Mouse (Mus musculus) yolk sac, embryonic 10.5 days (tissue): ENCODE results near the gene Ppl.

Source experiments
- DNase-seq: peaks from one replicate; pipeline ENCODE4 v3.0.0-alpha.2; 2017; ENCODE audit warnings: low spot score

Gene Ppl

GRCm38 (mm10) chr16:5123476-5123875 is 8.7 kb downstream of the Ppl start:
- no peak for DNase-seq

GRCm38 (mm10) chr16:5119845-5120244 is 12.4 kb downstream of the Ppl start:
- DNase-seq, result no peak

DNA sequence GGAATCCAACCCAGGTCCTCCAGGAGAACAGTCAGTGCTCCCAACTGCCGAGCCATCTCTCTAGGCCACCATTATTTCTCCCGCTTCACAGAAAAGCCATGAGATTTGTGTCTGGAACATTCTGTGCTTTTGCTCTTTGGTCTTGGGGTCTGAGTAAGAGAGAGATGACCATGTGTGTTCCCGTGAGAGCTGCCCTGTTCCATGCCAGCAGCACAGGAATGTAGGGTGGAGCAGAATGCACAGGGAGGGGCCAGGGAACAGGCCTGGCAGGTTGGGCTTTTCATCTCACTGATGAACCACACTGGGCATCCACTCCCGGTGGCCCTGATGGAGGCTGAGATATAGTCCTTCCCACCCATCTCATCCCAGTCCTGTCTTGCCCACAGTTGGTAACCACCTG is 12.8 kb downstream of the Ppl start:
- DNase-seq, result no peak

- DNase-seq, result no peak
Observed at GRCm38 (mm10) chr16:5113582-5113981, 18.6 kb downstream of the Ppl start.

- no peak for DNase-seq
Observed at GRCm38 (mm10) chr16:5113002-5113550, 19.1 kb downstream of the Ppl start.

- no peak for DNase-seq
Observed at GRCm38 (mm10) chr16:5111021-5111420, 21.2 kb downstream of the Ppl start.

GRCm38 (mm10) chr16:5109877-5110276 is 22.3 kb downstream of the Ppl start:
- DNase-seq, result peak; percentile 47

GRCm38 (mm10) chr16:5101000-5101399 is 31.2 kb downstream of the Ppl start:
- no peak for DNase-seq

- DNase-seq, result no peak
Observed at GRCm38 (mm10) chr16:5096504-5096903, 35.7 kb downstream of the Ppl start.

GRCm38 (mm10) chr16:5093285-5093684 is 38.9 kb downstream of the Ppl start:
- no peak for DNase-seq

DNA sequence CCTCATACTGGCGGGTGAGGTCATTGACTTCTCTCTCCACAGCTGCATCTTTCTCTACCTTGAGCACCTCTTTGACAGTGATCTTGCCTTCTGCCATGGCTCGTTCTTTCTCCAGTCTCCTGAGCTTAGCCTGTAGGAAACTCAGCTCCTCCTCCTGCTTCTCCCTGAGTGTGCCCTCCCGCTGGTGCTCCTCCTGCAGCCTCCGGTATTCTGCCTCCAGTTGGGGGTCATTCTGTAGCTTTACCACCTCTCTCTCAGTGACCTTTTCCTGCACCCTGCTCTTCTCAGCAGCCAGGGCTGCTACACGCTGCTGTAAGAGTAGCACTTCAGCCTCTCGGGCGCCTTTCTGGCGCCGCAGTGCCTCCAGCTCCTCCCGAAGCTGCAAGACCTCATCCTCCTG is 43.2 kb downstream of the Ppl start:
- DNase-seq, result no peak

DNA sequence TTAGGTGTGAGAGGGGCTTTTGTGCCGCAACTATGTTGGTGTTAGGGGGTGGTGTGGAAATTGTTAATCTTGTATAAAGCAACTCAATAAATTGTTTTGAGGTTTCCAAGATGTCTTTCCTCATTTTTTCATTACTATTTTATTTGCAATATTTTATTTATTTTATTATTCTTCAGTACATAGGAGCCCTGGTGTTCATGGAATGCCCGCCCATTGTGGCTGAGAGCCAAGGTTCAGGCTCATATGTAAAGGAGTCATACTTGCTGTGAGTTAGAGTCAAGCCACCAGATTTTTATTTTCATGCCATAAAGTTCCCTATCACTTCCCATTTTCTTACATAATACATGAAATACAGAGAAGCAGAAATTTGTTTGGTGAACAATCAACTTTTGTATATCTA is 46.0 kb downstream of the Ppl start:
- no peak for DNase-seq

DNA sequence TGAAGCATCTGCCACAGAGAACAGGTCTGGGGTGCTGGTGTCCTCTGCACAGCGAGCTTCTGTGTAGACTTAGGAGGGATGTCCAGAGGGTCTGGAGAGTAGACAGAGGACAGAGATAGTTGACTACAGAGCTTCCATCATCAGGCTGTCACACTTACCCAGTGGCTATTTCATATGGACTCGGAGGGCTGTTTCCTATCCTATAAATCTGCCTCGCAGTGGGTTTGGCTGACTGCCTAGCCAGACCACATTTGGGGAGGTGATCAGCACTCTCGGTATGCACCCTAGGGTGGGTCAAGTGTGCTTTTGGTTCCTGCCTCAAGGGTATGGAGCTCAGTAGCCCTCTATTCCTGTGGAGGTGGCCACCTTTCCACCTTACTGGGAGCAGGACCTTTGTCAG is 47.0 kb downstream of the Ppl start:
- no peak for DNase-seq

GRCm38 (mm10) chr16:5074341-5074740 is 57.9 kb downstream of the Ppl start:
- no peak for DNase-seq

DNA sequence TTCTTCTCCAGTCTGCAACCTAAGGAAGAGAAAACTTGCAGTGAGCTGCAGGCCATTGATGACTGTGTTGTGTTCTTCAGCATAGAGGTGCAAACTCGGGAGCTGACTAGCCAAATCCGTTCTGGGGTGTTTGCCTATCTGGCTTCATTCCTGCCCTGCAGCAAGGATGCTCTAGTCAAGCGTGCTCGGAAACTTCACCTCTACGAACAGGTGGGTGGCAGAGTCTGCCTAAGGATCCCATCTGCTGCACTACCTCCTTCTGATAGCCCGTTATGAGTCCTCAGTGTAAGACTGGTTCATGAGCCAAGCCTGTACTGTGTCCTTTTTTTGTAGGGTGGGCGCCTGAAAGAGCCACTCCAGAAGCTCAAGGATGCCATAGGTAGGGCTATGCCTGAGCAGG is 60.2 kb downstream of the Ppl start:
- no peak for DNase-seq

- DNase-seq, result no peak
Observed at GRCm38 (mm10) chr16:5070321-5070720, 61.9 kb downstream of the Ppl start.

GRCm38 (mm10) chr16:5063472-5063871 is 68.7 kb downstream of the Ppl start:
- DNase-seq, result no peak

- DNase-seq, result no peak
Observed at GRCm38 (mm10) chr16:5058114-5058513, 74.1 kb downstream of the Ppl start.

DNA sequence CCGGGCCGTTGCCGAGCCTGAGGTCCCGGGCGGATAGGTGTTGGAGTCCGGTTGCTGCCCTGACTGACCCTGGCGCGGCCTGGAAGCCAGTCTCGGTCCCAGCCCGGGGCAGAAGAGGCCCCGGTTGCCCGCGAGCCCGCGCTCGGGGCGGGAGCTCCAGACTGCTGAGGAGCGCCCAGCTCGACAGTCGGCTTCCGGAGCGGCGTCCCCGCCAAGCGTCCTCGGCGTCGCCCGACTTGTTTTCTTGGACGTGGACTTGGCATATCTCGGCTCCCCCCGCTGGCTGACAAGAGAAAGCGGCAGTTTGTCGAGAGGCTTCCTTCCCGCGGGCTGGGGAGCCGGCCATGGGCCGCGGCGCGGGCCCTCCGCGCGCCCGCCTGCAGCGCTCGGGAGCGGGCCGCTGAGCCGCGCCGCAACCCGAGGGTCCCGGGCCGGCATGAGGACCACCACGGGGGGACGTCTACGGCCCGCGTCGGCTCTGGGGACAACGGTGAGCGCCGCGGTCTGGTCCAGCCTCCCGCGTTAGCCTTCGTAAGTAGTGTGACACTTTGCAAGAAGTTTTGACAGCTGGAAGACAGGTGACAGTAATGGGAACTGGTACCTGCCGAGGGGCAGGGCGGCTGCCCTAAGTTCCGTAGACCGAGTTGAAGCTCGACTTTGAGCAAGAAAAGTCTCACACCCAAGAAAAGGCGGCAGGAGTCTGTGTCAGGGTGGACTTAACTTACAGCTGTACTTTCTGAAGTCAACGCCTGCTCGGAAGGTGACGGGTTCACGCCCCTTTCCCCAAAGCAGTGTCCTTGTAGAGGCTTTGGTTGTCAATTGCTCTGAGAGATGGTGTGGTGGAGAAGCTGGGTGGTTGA is 81.7 kb downstream of the Ppl start:
- DNase-seq, result peak; percentile 52

- peak; percentile 98 for DNase-seq
Observed at GRCm38 (mm10) chr16:5049774-5050234, 82.4 kb downstream of the Ppl start, which contains the start of the genes Glyr1 and Ubn1. Gene Glyr1 (minus strand): TSS chr16:5049863. Gene Ubn1 (plus strand): TSS chr16:5050057.

DNA sequence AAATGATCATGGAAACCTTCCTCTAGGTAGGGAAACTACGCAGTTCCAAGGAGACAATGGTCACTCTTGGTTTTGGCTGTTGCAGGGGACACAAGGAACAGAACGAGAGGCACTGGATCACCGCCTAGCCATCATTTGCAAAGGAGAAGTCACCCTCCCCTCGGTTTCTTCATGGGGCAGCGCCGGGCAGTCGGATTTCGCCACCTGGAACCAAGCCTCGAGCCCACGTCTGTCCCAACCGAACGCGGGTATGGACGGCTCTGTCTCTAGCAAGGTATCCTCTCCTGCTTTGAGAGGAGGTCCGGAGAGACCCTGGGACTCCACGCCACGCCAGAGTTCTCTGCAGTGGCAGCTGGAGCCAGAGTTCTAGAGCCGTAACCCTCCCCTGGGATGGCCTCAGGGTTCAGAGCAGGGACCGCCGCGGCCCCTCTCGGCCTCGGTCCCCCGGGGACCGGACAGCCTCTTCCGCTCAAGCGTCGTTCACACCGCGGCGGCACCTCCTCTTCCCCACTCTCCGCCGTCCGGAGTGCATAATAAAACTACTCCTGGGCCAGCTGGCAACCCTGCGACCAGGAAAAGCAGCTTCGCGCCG is 82.9 kb downstream of the Ppl start:
- no peak for DNase-seq

GRCm38 (mm10) chr16:5045322-5045721 is 86.9 kb downstream of the Ppl start:
- no peak for DNase-seq

DNA sequence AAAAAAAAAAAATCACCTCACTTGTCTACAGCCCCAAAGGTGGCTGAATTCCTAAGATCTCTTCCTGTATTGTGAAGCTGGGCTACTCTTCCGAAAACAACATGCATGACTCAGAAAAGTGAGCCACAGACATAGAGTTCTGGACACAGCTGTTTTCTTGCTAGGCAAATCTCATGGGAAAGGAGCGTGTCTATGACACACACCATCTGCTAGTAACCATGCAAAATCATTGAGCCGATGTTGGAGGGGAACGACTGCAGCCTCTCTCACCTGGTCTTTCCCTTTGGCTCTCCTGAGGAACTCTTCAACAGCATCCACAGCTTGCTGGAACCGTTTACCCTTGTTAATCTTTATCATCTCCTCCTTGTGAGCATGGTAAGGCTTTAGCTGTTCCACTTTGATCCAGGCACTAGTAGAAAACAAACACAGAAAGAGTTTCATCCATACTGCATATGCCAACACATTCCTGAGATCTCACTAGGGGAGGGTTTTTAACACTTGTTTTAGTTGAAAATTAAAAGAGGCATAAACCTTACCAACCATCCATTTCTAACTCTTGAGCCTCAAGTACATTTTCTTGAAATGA is 95.5 kb downstream of the Ppl start:
- DNase-seq, result no peak
